Mouse (Mus musculus) neural tube, embryonic 15.5 days (tissue): ENCODE results near the gene Rufy4. TPM values are rescaled to one million over a fixed set of nuclear protein-coding genes. Genes with fewer than 3 reads are reported as not detected.

Experiments
- ATAC-seq: fragments of 200-750 bp; cut with Nextera tagmentation; 2 replicates; pipeline ENCODE4 v1.8.0; 2017; ENCODE audit warnings: mild to moderate bottlenecking, moderate TSS enrichment, moderate library complexity; ENCODE audit not compliant: low FRiP score
- H3K27ac ChIP-seq: fragments of 300-500 bp; sonication (generic); replicated peaks from 2 replicates; pipeline ENCODE4 v1.5.1; 2015; ENCODE audit warnings: mild to moderate bottlenecking, inconsistent platforms
- H3K27me3 ChIP-seq: fragments of 300-500 bp; sonication (generic); replicated peaks from 2 replicates; pipeline ENCODE4 v1.6.1; 2015; ENCODE audit warnings: inconsistent platforms
- H3K36me3 ChIP-seq: fragments of 300-500 bp; sonication (generic); 2 replicates; pipeline ENCODE4 v1.6.1; 2015; ENCODE audit warnings: inconsistent platforms
- H3K4me1 ChIP-seq: fragments of 300-500 bp; sonication (generic); 2 replicates; pipeline ENCODE4 v1.6.1; 2015; ENCODE audit warnings: inconsistent platforms
- H3K4me2 ChIP-seq: fragments of 300-500 bp; sonication (generic); 2 replicates; pipeline ENCODE4 v1.6.1; 2015; ENCODE audit warnings: inconsistent platforms, mild to moderate bottlenecking, moderate library complexity
- H3K4me3 ChIP-seq: fragments of 300-500 bp; sonication (generic); replicated peaks from 2 replicates; pipeline ENCODE4 v1.5.1; 2015; ENCODE audit warnings: mild to moderate bottlenecking, inconsistent platforms
- H3K9ac ChIP-seq: fragments of 300-500 bp; sonication (generic); replicated peaks from 2 replicates; pipeline ENCODE4 v1.6.1; 2015; ENCODE audit warnings: mild to moderate bottlenecking, inconsistent platforms
- H3K9me3 ChIP-seq: fragments of 300-500 bp; sonication (generic); replicated peaks from 2 replicates; pipeline ENCODE4 v1.6.1; 2016; ENCODE audit warnings: inconsistent platforms
- WGBS: fragments of 180-500 bp; shearing (Covaris S2); methylation state at CpG from one replicate; pipeline ENCODE4 v1.1.7; 2015; ENCODE audit warnings: mixed read lengths; 5-methylcytosine and 5-hydroxymethylcytosine counted together
- polyA plus RNA-seq: library from polyadenylated mRNA; unstranded; fragments of >200 nt; fragmentation: Nextera tagmentation; extraction: Ambion mirVana; gene quantifications from 2 replicates; pipeline ENCODE4 v1.2.1, GENCODE M21; 2015

The Rufy4 gene
- polyA plus RNA-seq, 1 experiment from 2014 or later: 0.18 TPM

GRCm38 (mm10) chr1:74106214-74106613 is 19.1 kb upstream of the Rufy4 start:
- H3K27me3 ChIP-seq: no peaks in the 10 kb centered on the region
- ATAC-seq: no peak
- no peak overlapping the region for H3K4me3 ChIP-seq
- H3K36me3 ChIP-seq: no peaks in the 10 kb centered on the region
- 83% methylated on average over 6 of the region's 6 CpGs for WGBS
- H3K27ac ChIP-seq: no peak overlapping the region
- H3K4me1 ChIP-seq: peaks cover 38% of the 10 kb centered on the region
- no peak overlapping the region for H3K9ac ChIP-seq
- H3K4me2 ChIP-seq: no peak overlapping the region
- no peaks in the 10 kb centered on the region for H3K9me3 ChIP-seq

- ATAC-seq: no peak
- H3K4me2 ChIP-seq: no peak overlapping the region
- whole genome bisulfite sequencing: 65% methylated on average over 5 of the region's 5 CpGs
- no peaks in the 10 kb centered on the region for H3K27me3 ChIP-seq
- H3K4me3 ChIP-seq: no peak overlapping the region
- H3K9me3 ChIP-seq: no peaks in the 10 kb centered on the region
- no peak overlapping the region for H3K27ac ChIP-seq
- peaks cover 45% of the 10 kb centered on the region for H3K4me1 ChIP-seq
- H3K36me3 ChIP-seq: no peaks in the 10 kb centered on the region
- H3K9ac ChIP-seq: no peak overlapping the region
Measured at GRCm38 (mm10) chr1:74107931-74108618, 17.3 kb upstream of the Rufy4 start.

- Histone ChIP-seq H3K27me3 (no peaks in the 10 kb centered on the region), H3K4me2 (no peak overlapping the region), H3K36me3 (no peaks in the 10 kb centered on the region), H3K4me1 (peaks cover 35% of the 10 kb centered on the region), H3K9me3 (no peaks in the 10 kb centered on the region), H3K4me3 (no peak overlapping the region), H3K9ac (no peak overlapping the region), H3K27ac (no peak overlapping the region)
- no peak for ATAC-seq
- 56% methylated on average over 2 of the region's 2 CpGs for WGBS
Measured at GRCm38 (mm10) chr1:74109670-74110069, 15.7 kb upstream of the Rufy4 start.

GRCm38 (mm10) chr1:74110932-74111695 is 14.2 kb upstream of the Rufy4 start:
- peaks cover 29% of the 10 kb centered on the region for H3K4me1 ChIP-seq
- H3K27me3 ChIP-seq: no peaks in the 10 kb centered on the region
- no peak overlapping the region for H3K9ac ChIP-seq
- WGBS: 9% methylated on average over 8 of the region's 8 CpGs
- H3K4me3 ChIP-seq: no peak overlapping the region
- peak overlapping the region; percentile 67 for H3K27ac ChIP-seq
- no peak overlapping the region for H3K4me2 ChIP-seq
- ATAC-seq: peak; percentile 76
- no peaks in the 10 kb centered on the region for H3K36me3 ChIP-seq
- no peaks in the 10 kb centered on the region for H3K9me3 ChIP-seq

GRCm38 (mm10) chr1:74111696-74112030 is 13.7 kb upstream of the Rufy4 start:
- no peak; the same call in none of the 2 replicates for ATAC-seq
- H3K9me3 ChIP-seq: no peaks in the 10 kb centered on the region
- 18% methylated on average over 6 of the region's 6 CpGs for WGBS
- H3K27ac ChIP-seq: peak overlapping the region; percentile 67
- H3K9ac ChIP-seq: no peak overlapping the region
- H3K27me3 ChIP-seq: no peaks in the 10 kb centered on the region
- no peaks in the 10 kb centered on the region for H3K36me3 ChIP-seq
- no peak overlapping the region for H3K4me3 ChIP-seq
- peaks cover 29% of the 10 kb centered on the region for H3K4me1 ChIP-seq
- no peak overlapping the region for H3K4me2 ChIP-seq

GRCm38 (mm10) chr1:74113071-74113470 is 12.3 kb upstream of the Rufy4 start:
- Histone ChIP-seq H3K36me3 (no peaks in the 10 kb centered on the region), H3K4me3 (no peak overlapping the region), H3K4me1 (peaks cover 29% of the 10 kb centered on the region), H3K27me3 (no peaks in the 10 kb centered on the region), H3K9me3 (no peaks in the 10 kb centered on the region), H3K27ac (no peak overlapping the region), H3K9ac (no peak overlapping the region), H3K4me2 (no peak overlapping the region)
- WGBS: 55% methylated on average over 3 of the region's 3 CpGs
- no peak for ATAC-seq

GRCm38 (mm10) chr1:74117876-74118275 is 7.5 kb upstream of the Rufy4 start:
- 88% methylated on average over 6 of the region's 6 CpGs for WGBS
- H3K4me1 ChIP-seq: peaks cover 22% of the 10 kb centered on the region

GRCm38 (mm10) chr1:74119115-74119514 is 6.2 kb upstream of the Rufy4 start:
- WGBS: 77% methylated on average over 1 of the region's 1 CpGs
- no peak overlapping the region for H3K27ac ChIP-seq

More at GRCm38 (mm10) chr1:74117876-74118275, 7.5 kb upstream of the Rufy4 start:
- H3K27me3 ChIP-seq: peaks cover 5% of the 10 kb centered on the region
- no peak overlapping the region for H3K4me2 ChIP-seq
- H3K9ac ChIP-seq: no peak overlapping the region
- no peaks in the 10 kb centered on the region for H3K36me3 ChIP-seq
- H3K27ac ChIP-seq: no peak overlapping the region
- no peak overlapping the region for H3K4me3 ChIP-seq
- no peaks in the 10 kb centered on the region for H3K9me3 ChIP-seq
- no peak for ATAC-seq

GRCm38 (mm10) chr1:74121138-74121537 is 4.2 kb upstream of the Rufy4 start:
- H3K9me3 ChIP-seq: no peaks in the 10 kb centered on the region
- peaks cover 24% of the 10 kb centered on the region for H3K27me3 ChIP-seq
- no peaks in the 10 kb centered on the region for H3K36me3 ChIP-seq
- H3K4me2 ChIP-seq: no peak overlapping the region
- H3K27ac ChIP-seq: no peak overlapping the region
- ATAC-seq: no peak
- WGBS: 86% methylated on average over 7 of the region's 7 CpGs
- no peak overlapping the region for H3K4me3 ChIP-seq
- H3K4me1 ChIP-seq: peaks cover 27% of the 10 kb centered on the region
- no peak overlapping the region for H3K9ac ChIP-seq

More at GRCm38 (mm10) chr1:74119115-74119514, 6.2 kb upstream of the Rufy4 start:
- H3K4me2 ChIP-seq: no peak overlapping the region
- peaks cover 16% of the 10 kb centered on the region for H3K27me3 ChIP-seq
- no peak overlapping the region for H3K4me3 ChIP-seq
- H3K4me1 ChIP-seq: peaks cover 15% of the 10 kb centered on the region
- H3K36me3 ChIP-seq: no peaks in the 10 kb centered on the region
- ATAC-seq: peak; percentile 30; the same call in 1 of the 2 replicates
- H3K9me3 ChIP-seq: no peaks in the 10 kb centered on the region
- H3K9ac ChIP-seq: no peak overlapping the region

- H3K27me3 ChIP-seq: peaks cover 26% of the 10 kb centered on the region
- no peak overlapping the region for H3K27ac ChIP-seq
- H3K4me2 ChIP-seq: no peak overlapping the region
- no peak overlapping the region for H3K9ac ChIP-seq
- no peaks in the 10 kb centered on the region for H3K36me3 ChIP-seq
- H3K4me3 ChIP-seq: no peak overlapping the region
- WGBS: 42% methylated on average over 9 of the region's 9 CpGs
- peaks cover 27% of the 10 kb centered on the region for H3K4me1 ChIP-seq
- no peaks in the 10 kb centered on the region for H3K9me3 ChIP-seq
- no peak for ATAC-seq
Measured at GRCm38 (mm10) chr1:74121821-74122576, 3.3 kb upstream of the Rufy4 start.

GRCm38 (mm10) chr1:74123215-74123614 is 2.1 kb upstream of the Rufy4 start:
- Histone ChIP-seq H3K9me3 (no peaks in the 10 kb centered on the region), H3K4me2 (peak overlapping the region; percentile 90), H3K4me3 (no peak overlapping the region), H3K27me3 (peaks cover 26% of the 10 kb centered on the region), H3K9ac (no peak overlapping the region), H3K27ac (no peak overlapping the region), H3K4me1 (peaks cover 27% of the 10 kb centered on the region), H3K36me3 (no peaks in the 10 kb centered on the region)
- WGBS: 63% methylated on average over 8 of the region's 8 CpGs
- no peak for ATAC-seq
